Mouse (Mus musculus): Measurements from ENCODE around the gene Mrc2.

GRCm38 (mm10) chr11:105312311-105312942, 20.0 kb downstream of the Mrc2 start:
- TF ChIP-seq HCFC1 (IDR thresholded peaks at IDR 0.05; ENCODE audit: low read depth, low read length) (no peak), POLR2A (IDR thresholded peaks at IDR 0.05; ENCODE audit: low read depth, low read length) (no peak), JUN (IDR thresholded peaks at IDR 0.05; ENCODE audit: insufficient read depth, low read depth, low read length) (no peak), MAZ (IDR thresholded peaks at IDR 0.05; ENCODE audit: low read depth, low read length) (no peak), ZC3H11A (IDR thresholded peaks at IDR 0.05; ENCODE audit: low read depth, low read length) (no peak)
